Mouse (Mus musculus): ENCODE data around the gene Glrp1.

Gene Glrp1

GRCm38 (mm10) chr1:88462484-88462883 lies 47.4 kb downstream of the Glrp1 start:
- DNase-seq (ENCODE audit: low spot score in 2 of 2), result no peak

- no peak for DNase-seq (ENCODE audit: low spot score in 2 of 2)
Observed at GRCm38 (mm10) chr1:88461096-88461495, 48.8 kb downstream of the Glrp1 start.

GRCm38 (mm10) chr1:88459655-88460054 lies 50.2 kb downstream of the Glrp1 start:
- DNase-seq (ENCODE audit: low spot score in 2 of 2), result no peak

GRCm38 (mm10) chr1:88459196-88459595 lies 50.7 kb downstream of the Glrp1 start:
- no peak for DNase-seq (ENCODE audit: low spot score in 2 of 2)

- DNase-seq (ENCODE audit: low spot score in 2 of 2), result peak; percentile 49 to 69
Observed at GRCm38 (mm10) chr1:88456451-88457072, 53.3 kb downstream of the Glrp1 start.

- DNase-seq (ENCODE audit: low spot score in 2 of 2), result no peak
Observed at GRCm38 (mm10) chr1:88455761-88456160, 54.1 kb downstream of the Glrp1 start.

GRCm38 (mm10) chr1:88454703-88455102 lies 55.2 kb downstream of the Glrp1 start:
- DNase-seq (ENCODE audit: low spot score in 2 of 2), result no peak

- no peak for DNase-seq (ENCODE audit: low spot score in 2 of 2)
Observed at GRCm38 (mm10) chr1:88452198-88452597, 57.7 kb downstream of the Glrp1 start.

GRCm38 (mm10) chr1:88450668-88451067 lies 59.2 kb downstream of the Glrp1 start:
- no peak for DNase-seq (ENCODE audit: low spot score in 2 of 2)

Measured in frontal cortex, postnatal 14 days (tissue).